Mouse (Mus musculus) G1E-ER4 (cell line): ENCODE data around the gene Gm47841. TPM values are rescaled to one million over a fixed set of nuclear protein-coding genes. Genes with fewer than 3 reads are reported as not detected.

Experiments used
- GATA1 ChIP-seq: IDR thresholded peaks from one replicate; pipeline ENCODE4 v1.8.0; 2012; ENCODE audit warnings: low read length, inconsistent platforms
- polyA plus RNA-seq: library from polyadenylated mRNA; stranded (reverse); fragments of >175 nt; gene quantifications from 2 replicates; pipeline ENCODE4 v1.2.3, GENCODE M21; 2012

Gene Gm47841
- polyA plus RNA-seq, 1 experiment: not detected

DNA sequence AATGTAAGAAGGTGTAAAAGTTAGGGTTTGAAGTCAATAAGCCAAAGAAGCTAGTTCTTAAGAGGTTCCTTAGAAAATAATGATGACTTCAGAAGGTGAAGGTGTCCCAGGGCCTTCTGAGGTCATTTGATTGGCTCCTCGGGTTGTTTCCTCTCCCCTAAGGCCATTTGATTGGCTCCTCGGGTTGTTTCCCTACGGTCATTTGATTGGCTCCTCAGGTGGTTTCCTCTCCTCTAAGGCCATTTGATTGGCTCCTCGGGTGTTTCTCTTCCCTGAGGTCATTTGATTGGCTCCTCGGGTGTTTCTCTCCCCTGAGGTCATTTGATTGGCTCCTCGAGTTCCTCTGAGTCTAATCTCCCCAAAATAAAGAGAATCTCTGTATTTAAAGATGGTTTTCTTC lies 35.8 kb downstream of the Gm47841 start:
- no peak for TF ChIP-seq GATA1

- TF ChIP-seq GATA1: no peak
Observed at GRCm38 (mm10) chr15:101008386-101009010, 38.7 kb downstream of the Gm47841 start.

DNA sequence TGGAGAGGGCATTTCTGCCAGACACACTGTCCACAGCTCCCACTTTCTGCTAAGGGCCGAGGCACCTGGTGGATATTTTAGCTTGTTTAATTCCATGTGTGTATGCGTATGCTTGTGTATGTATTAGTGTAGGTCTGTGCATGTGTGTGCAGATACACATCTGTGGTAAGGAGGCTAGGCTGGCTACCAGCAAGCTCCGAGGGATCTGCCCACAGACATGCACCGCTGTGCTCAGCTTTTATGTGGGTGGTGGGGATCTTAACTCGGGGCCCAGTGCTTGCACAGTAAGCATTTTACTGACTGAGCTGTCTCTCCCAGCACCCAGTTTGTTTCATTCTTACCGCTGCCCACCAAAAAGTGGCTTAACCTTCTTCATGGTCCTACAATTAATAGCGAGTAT lies 40.0 kb downstream of the Gm47841 start:
- no peak for TF ChIP-seq GATA1

GRCm38 (mm10) chr15:101006251-101007040 lies 40.8 kb downstream of the Gm47841 start:
- no peak for TF ChIP-seq GATA1

DNA sequence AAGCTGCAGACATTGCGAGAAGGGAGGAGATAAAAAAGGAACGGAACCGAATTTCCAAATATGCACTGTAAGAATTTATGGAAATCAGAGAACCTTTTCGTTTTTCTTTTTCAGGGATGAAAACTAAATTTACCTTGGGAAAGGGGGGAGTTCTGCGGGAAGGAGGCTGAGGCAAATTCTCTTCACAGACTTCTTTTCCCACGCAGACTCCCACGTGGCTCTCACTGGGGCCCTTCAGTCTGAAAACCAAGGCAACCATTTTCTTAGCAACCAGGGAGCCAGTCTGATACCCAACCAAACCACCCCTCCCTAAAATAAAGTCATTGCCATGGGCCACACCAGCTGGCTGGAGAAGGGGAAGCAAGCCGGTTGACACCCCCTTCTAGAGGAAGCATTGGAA lies 41.5 kb downstream of the Gm47841 start:
- no peak for TF ChIP-seq GATA1

- TF ChIP-seq GATA1: no peak
Observed at GRCm38 (mm10) chr15:101004538-101004937, 42.7 kb downstream of the Gm47841 start.

GRCm38 (mm10) chr15:101002466-101002865 lies 44.7 kb downstream of the Gm47841 start:
- no peak for TF ChIP-seq GATA1

- no peak for TF ChIP-seq GATA1
Observed at GRCm38 (mm10) chr15:101001685-101002084, 45.5 kb downstream of the Gm47841 start.

DNA sequence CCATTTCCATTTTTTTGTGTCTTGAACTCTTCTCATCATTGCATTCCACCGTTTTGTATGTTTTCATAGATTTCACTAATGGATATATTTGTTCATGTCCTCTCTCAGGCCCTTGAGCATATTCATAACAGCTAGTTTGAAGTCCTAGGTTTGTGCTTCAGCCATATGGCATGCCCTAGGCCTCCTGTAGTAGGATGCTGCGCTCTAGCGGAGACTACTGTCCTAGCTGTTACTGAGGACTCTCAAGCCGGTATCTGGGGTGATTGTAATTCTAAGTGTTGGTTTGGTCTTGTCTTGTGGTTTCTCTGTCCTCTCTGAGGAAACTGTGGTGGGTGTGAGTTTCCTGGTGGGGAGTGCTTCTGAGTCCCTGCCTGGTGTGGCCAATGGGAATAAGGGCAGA lies 50.1 kb downstream of the Gm47841 start:
- TF ChIP-seq GATA1: no peak

Other genes with a start within 250 kb of the Gm47841 start
- not detected in 2 replicates for gene Scn8a, start 177.5 kb downstream of the Gm47841 start, polyA plus RNA-seq
- gene Fignl2, start 31.2 kb upstream of the Gm47841 start, polyA plus RNA-seq: not detected in 2 replicates
- not detected in 2 replicates for gene Ankrd33, start 68.4 kb upstream of the Gm47841 start, polyA plus RNA-seq
- not detected in 2 replicates for gene Acvrl1, start 81.1 kb upstream of the Gm47841 start, polyA plus RNA-seq
- not detected in 2 replicates for gene Acvr1b, start 126.7 kb upstream of the Gm47841 start, polyA plus RNA-seq
- not detected in 2 replicates for gene Grasp, start 176.8 kb upstream of the Gm47841 start, polyA plus RNA-seq
- not detected in 2 replicates for gene Nr4a1, start 206.9 kb upstream of the Gm47841 start, polyA plus RNA-seq
- 39.0 and 53.7 TPM in 2 replicates for gene Atg101, start 236.9 kb upstream of the Gm47841 start, polyA plus RNA-seq
- gene 6030408B16Rik, start 245.8 kb upstream of the Gm47841 start, polyA plus RNA-seq: not detected in 2 replicates